Mouse (Mus musculus) adrenal gland, postnatal 14 days (tissue): ENCODE results near the gene Snrnp25. TPM values are rescaled to one million over a fixed set of nuclear protein-coding genes. Genes with fewer than 3 reads are reported as not detected.

Experiments used
- DNase-seq: peaks from one replicate; pipeline ENCODE4 v3.0.0; 2021; ENCODE audit warnings: mixed read lengths
- total RNA-seq: library from RNA; stranded (reverse); gene quantifications from 2 replicates; pipeline ENCODE4 v1.2.3, GENCODE M21; 2021

Snrnp25 gene
- total RNA-seq, 1 experiment from 2014 or later: 19.7 TPM

DNA sequence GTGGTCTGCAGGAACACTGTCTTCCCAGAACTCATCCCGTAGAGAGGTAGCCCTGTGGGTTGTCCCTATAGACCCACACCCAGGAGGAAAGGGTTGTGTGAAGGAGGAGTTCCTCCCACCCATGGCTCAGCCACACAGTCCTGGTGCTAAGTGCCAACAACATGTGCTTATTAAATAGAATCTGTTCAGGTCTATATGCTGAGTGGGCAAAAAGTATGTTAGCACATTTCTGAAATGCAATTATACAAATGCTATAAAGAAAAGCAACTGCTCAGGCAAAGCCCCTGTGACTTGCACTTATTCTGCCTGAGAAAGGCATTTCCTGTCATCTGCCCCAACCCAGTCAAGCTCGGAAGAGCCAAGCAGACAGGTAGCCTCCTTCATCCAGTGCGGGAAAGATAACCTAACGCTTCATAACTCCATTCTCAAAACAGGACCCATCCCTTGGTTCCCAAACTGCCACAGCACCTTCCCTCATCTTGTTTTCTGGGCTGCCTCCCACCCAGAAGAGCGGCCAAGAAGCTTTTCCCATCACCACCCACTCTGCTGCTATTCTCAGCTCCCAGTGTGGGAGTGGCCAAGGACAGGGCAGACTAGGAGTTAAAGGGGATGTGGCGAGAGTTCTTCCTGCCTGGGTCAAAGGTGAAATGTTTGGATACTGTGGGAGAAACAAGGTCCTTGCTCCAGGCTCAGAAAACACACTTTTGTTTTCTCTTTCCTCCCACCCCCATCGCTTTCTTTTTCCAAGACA is 38.2 kb downstream of the Snrnp25 start:
- no peak for DNase-seq

DNA sequence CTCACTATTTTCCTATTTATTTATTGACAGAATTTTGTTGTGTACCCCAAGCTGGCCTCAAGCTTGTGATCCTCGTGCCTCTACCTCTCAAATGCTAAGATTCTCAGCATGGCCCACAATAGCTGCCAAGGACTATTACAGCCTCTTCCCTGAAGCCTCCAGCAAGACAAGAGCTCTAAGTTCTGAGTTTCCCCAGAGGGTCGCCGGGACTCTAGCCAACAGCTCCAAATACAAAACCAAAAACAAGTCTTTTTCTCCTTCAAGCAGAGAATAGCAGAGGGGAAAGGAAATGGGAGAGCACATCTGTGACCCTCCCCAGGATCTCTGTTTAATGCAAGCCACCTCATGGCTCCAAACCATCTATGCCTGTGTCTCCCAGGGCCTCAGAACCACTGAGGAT is 38.8 kb downstream of the Snrnp25 start:
- no peak for DNase-seq

DNA sequence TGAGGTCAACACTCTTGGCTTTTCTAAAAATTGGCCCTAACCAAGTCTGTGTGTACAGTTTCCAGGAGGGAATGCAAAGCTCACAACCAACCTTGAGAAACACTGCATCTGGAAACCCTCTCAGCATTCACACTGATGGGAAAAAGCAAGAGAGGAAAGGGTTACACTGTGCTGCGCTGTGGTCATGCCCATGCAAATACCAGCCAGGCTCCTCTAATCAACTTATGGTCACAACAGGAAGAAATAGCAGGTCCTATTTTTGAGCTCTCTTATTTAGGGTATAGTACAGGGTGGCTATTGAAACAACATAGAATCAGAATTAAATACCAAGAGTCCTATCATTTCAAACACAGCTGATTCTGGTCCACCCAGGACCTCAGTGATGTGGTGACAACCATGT is 39.4 kb downstream of the Snrnp25 start:
- no peak for DNase-seq

DNA sequence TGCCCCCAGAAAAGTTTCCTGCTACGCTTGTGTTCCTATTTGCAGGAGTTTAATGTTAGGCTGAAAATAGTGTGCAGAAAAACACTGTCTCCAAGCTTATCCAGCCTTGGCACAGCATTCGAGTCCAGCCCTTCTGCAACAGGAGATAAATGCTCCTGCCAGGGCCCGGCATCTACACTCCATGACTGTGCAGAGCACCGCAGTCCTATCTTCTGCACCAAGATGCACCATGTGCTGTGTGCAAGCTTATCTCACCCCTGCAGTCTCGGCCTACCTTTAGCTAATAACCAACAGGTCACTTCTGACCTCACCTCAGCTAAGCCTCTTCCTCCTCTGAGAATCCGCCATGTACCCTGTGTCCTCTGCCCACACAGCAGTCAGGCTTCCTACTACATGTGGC is 40.4 kb downstream of the Snrnp25 start:
- no peak for DNase-seq

DNA sequence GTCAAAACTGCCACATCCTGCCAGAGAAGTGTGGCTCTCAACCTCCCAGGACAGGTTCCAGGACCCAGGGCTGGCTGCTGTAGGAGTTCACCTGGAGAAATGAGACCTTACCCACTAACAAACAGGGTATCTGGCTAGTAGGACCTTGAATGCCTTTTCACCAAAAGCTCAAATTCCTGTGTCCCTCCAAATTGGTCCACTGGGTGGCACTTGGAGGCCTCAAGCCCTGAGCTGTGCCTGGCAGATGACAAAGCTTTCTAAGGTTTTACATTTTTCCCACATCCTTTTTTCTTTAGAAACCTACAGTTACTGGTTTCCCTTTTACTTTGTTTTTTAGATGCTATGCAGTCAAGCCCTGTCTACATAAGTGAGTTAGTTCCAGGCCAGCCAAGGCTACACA is 41.9 kb downstream of the Snrnp25 start:
- DNase-seq: no peak

DNA sequence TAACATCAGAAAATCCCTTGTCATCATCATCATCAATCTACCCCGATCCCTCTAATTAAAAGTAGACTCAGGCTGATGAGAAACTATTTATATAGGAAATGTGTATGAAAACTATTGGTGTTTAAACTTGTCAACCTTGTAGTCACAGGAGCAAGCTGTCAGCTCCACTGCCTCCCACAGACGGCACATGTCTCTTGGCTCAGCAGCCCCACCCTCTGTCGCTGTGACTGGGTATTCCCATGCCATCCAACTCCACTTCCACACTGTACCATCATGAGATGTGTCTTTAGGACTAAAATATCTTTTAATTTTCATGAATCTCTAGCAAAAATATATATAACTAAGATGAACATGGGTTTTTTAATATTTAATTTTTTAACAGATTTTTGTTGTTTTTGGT is 43.1 kb downstream of the Snrnp25 start:
- DNase-seq: no peak

DNA sequence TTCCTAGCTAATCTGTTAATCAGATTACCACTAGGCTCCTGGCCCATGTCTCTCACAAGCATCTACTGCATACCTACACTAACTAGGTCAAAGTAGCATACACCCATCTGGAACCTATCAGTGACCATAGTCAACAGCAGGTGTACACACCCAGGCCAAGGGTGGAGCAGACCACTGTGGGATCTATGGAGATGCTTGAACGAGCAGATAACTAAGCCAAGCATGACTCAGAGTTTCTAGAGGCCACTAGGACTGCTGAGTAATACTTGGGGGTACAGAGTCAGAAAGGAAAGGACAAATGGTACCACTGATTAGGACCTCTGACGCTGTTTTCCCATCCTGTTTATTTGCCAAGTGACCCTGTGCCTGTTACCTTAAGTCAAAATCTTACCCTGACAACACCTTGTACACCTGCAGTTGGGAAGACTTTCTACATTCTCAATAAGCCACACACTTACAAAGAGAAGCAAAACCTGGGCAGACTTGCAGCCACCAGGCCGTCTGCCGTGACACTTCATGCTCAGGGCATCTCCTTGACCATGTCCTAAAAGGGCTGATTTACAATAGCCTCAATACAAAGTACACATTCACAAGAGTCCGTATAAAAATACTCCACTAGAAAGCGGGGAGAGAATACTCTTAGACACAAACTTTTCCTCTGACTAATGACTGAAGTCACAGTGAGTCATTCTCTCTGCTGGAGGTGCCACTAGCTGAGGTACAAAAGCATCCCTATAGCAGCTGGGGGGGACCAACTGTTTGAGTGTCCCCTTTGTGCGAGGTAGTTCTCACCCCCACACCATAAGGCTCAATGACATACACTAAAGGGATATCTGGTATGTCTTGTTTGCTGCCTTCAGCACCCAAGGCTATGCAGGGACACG is 45.9 kb downstream of the Snrnp25 start:
- DNase-seq: no peak

DNA sequence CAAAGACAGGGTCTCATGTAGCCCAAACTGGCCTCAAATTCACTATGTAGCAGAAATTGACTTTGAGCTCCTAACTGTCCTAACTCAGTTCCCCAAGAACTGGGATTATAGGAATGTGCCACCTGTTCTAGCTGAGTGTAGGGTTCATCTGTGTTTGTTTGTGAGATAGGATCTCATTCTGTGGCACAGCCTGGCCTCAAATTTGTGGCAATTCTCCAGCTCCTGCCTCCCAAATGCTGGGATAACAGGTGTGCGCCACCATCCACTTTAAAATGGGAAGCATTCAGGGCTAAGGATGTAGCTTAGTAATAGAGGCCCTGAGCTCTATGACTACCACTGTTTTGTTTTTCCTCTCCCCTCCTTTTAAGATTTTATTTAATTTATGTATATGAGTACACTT is 47.9 kb downstream of the Snrnp25 start:
- no peak for DNase-seq

DNA sequence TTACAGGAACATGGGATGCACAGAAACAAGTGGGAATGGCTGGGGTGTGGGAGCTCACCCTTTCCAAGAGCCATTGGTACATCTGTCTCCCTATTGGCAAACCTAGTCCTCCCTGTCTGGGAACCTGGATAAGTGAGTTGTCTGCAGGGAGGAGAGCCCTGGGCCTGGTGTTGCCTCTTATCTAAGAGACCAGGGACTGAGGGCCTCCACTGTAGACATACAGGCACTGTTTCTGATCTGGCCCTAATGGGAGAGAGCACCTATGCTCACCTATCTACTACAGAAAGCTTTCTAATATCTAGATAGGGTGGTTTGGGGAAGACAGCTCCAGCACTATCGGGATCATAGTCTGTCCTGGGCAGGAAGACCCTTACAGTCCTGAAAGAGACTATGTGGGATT is 50.9 kb downstream of the Snrnp25 start:
- no peak for DNase-seq

DNA sequence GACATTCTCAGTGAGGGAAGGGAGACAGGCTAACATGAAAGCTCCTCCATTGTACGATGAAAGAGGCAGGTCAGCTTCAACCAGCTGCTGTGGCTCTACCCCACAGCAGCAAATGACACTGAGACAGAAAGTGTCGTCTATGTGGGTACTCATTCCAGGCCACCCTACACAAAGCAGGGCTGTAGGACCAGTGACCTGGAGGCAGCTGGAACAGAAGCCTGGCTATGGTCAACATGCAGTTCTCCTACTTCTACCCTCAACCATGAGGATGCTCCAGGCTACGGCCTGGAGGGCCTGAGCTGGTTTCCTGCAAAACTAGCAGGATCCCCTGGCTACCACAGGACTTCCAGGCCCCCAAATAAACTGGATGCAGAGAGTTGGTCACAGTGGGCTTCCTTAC is 51.4 kb downstream of the Snrnp25 start:
- no peak for DNase-seq

Other genes starting within 250 kb of the Snrnp25 start
- not detected in 2 replicates for gene 4930524B15Rik, start 239.8 kb upstream of the Snrnp25 start, total RNA-seq
- gene Nsg2, start 205.0 kb upstream of the Snrnp25 start, total RNA-seq: 29.7 and 36.8 TPM in 2 replicates
- gene Il9r, start 5.1 kb upstream of the Snrnp25 start, total RNA-seq: 0.41 and 0.53 TPM in 2 replicates
- 22.4 and 24.3 TPM in 2 replicates for gene Rhbdf1, start 16.9 kb downstream of the Snrnp25 start, total RNA-seq
- 15.3 and 21.3 TPM in 2 replicates for gene Mpg, start 21.1 kb downstream of the Snrnp25 start, total RNA-seq
- 45.3 and 54.8 TPM in 2 replicates for gene Nprl3, start 62.3 kb downstream of the Snrnp25 start, total RNA-seq
- not detected in 2 replicates for gene Hba-x, start 71.0 kb downstream of the Snrnp25 start, total RNA-seq
- 9,215 and 11,792 TPM in 2 replicates for gene Hba-a1, start 78.1 kb downstream of the Snrnp25 start, total RNA-seq
- 2.8 and 3.2 TPM in 2 replicates for gene Hbq1b, start 81.5 kb downstream of the Snrnp25 start, total RNA-seq
- 8,335 and 10,867 TPM in 2 replicates for gene Hba-a2, start 91.1 kb downstream of the Snrnp25 start, total RNA-seq
- gene Hbq1a, start 94.7 kb downstream of the Snrnp25 start, total RNA-seq: 1.0 TPM in 1 of 2 replicates, not detected in the other
- 8.9 and 11.1 TPM in 2 replicates for gene Sh3pxd2b, start 142.4 kb downstream of the Snrnp25 start, total RNA-seq
- gene Ubtd2, start 250.0 kb downstream of the Snrnp25 start, total RNA-seq: 17.3 and 17.4 TPM in 2 replicates